In genomic region chr17:5679315-5679714, GRCm38 (mm10) we compare ENCODE assay signal across 9 mouse cellular contexts.
"Had no signal": no experiment of that assay in that cellular context is flagged by ENCODE, and none has a peak within 500 bp of the region (broad histone marks: within the 10 kb centered on the region; RNA-seq: fewer than 3 reads in every experiment).

No protein-coding gene starts in this region.

- H3K9me3 ChIP-seq: neural tube, embryonic 13.5 days had no signal

- H3K9ac ChIP-seq: limb, embryonic 13.5 days; liver, embryonic 14.5 days; neural tube, embryonic 13.5 days had no signal

- H3K27me3 ChIP-seq: limb, embryonic 13.5 days; neural tube, embryonic 13.5 days had no signal

- H3K36me3 ChIP-seq: limb, embryonic 13.5 days; neural tube, embryonic 13.5 days had no signal

- H3K4me1 ChIP-seq: neural tube, embryonic 13.5 days had no signal

- DNase-seq: kidney, adult 9 months; left cerebral cortex, postnatal 4 days; lung, adult 18-20 months; midbrain, embryonic 14.5 days; thymus, postnatal 4 days had no signal

- H3K4me3 ChIP-seq: limb, embryonic 13.5 days; neural tube, embryonic 13.5 days had no signal

- H3K4me2 ChIP-seq: limb, embryonic 13.5 days; neural tube, embryonic 13.5 days had no signal

- H3K27ac ChIP-seq: limb, embryonic 13.5 days; liver, embryonic 14.5 days; neural tube, embryonic 13.5 days; stomach, postnatal 0 days had no signal
